Mouse (Mus musculus): ENCODE data around the gene Tmem179b. TPM values are rescaled to one million over a fixed set of nuclear protein-coding genes. Genes with fewer than 3 reads are reported as not detected.
A peak's percentile ranks its signal among the peaks of the same experiment; 100 is the strongest.

Tmem179b gene
- polyA plus RNA-seq, 1 experiment from 2014 or later: 88.2 TPM

GRCm38 (mm10) chr19:8760757-8761156, 13.5 kb downstream of the Tmem179b start:
- Histone ChIP-seq H3K9ac (ENCODE audit: low read length) (no peak overlapping the region), H3K4me1 (replicated peaks; ENCODE audit: control insufficient read depth, insufficient read depth, low read length) (peaks cover 13% of the 10 kb centered on the region), H3K4me2 (ENCODE audit: low read depth, low read length) (no peak overlapping the region), H3K4me3 (ENCODE audit: low read length) (no peak overlapping the region), H3K9me3 (ENCODE audit: control insufficient read depth, low read length) (no peaks in the 10 kb centered on the region), H3K27ac (ENCODE audit: low read length) (no peak overlapping the region), H3K36me3 (ENCODE audit: control insufficient read depth, insufficient read depth, low read length) (peaks cover 26% of the 10 kb centered on the region), H3K27me3 (ENCODE audit: control insufficient read depth, insufficient read depth, low read depth, low read length) (no peaks in the 10 kb centered on the region)
- no peak for ATAC-seq (ENCODE audit: low read depth)
- WGBS: 98% methylated on average over 2 of the region's 2 CpGs

- no peak for ATAC-seq (ENCODE audit: low read depth)
- H3K27ac ChIP-seq (ENCODE audit: low read length): no peak overlapping the region
- H3K4me2 ChIP-seq (ENCODE audit: low read depth, low read length): no peak overlapping the region
- peaks cover 18% of the 10 kb centered on the region for H3K4me1 ChIP-seq (replicated peaks; ENCODE audit: control insufficient read depth, insufficient read depth, low read length)
- H3K9ac ChIP-seq (ENCODE audit: low read length): no peak overlapping the region
- no peaks in the 10 kb centered on the region for H3K27me3 ChIP-seq (ENCODE audit: control insufficient read depth, insufficient read depth, low read depth, low read length)
- no peaks in the 10 kb centered on the region for H3K9me3 ChIP-seq (ENCODE audit: control insufficient read depth, low read length)
- no peak overlapping the region for H3K4me3 ChIP-seq (ENCODE audit: low read length)
- 83% methylated on average over 2 of the region's 2 CpGs for WGBS
- peaks cover 19% of the 10 kb centered on the region for H3K36me3 ChIP-seq (ENCODE audit: control insufficient read depth, insufficient read depth, low read length)
Measured at GRCm38 (mm10) chr19:8758899-8759298, 15.4 kb downstream of the Tmem179b start.

- Histone ChIP-seq H3K4me2 (ENCODE audit: low read depth, low read length) (peak overlapping the region; percentile 69), H3K9me3 (ENCODE audit: control insufficient read depth, low read length) (no peaks in the 10 kb centered on the region), H3K27me3 (ENCODE audit: control insufficient read depth, insufficient read depth, low read depth, low read length) (no peaks in the 10 kb centered on the region), H3K4me3 (ENCODE audit: low read length) (peak overlapping the region; percentile 63), H3K9ac (ENCODE audit: low read length) (peak overlapping the region; percentile 83), H3K4me1 (replicated peaks; ENCODE audit: control insufficient read depth, insufficient read depth, low read length) (peaks cover 18% of the 10 kb centered on the region), H3K27ac (ENCODE audit: low read length) (peak overlapping the region; percentile 86), H3K36me3 (ENCODE audit: control insufficient read depth, insufficient read depth, low read length) (peaks cover 18% of the 10 kb centered on the region)
- 3% methylated on average over 14 of the region's 14 CpGs for WGBS
- ATAC-seq (ENCODE audit: low read depth): no peak
Measured at GRCm38 (mm10) chr19:8757471-8757998, 16.7 kb downstream of the Tmem179b start.

GRCm38 (mm10) chr19:8756635-8757387, 17.5 kb downstream of the Tmem179b start, which contains the start of gene Nxf1:
Nxf1 (plus strand) TSS chr19:8757073.
- WGBS: under 1% methylated on average over 75 of the region's 75 CpGs
- Histone ChIP-seq H3K9me3 (ENCODE audit: control insufficient read depth, low read length) (no peaks in the 10 kb centered on the region), H3K9ac (ENCODE audit: low read length) (peak within 1 kb of the TSS; percentile 83), H3K4me2 (ENCODE audit: low read depth, low read length) (peak within 1 kb of the TSS; percentile 69), H3K27ac (ENCODE audit: low read length) (peak within 1 kb of the TSS; percentile 86), H3K4me3 (ENCODE audit: low read length) (peak within 1 kb of the TSS; percentile 63), H3K4me1 (replicated peaks; ENCODE audit: control insufficient read depth, insufficient read depth, low read length) (peaks cover 18% of the 10 kb centered on the region), H3K36me3 (ENCODE audit: control insufficient read depth, insufficient read depth, low read length) (peaks cover 24% of the 10 kb centered on the region), H3K27me3 (ENCODE audit: control insufficient read depth, insufficient read depth, low read depth, low read length) (no peaks in the 10 kb centered on the region)
- peak; percentile 96 for ATAC-seq (ENCODE audit: low read depth)

- peak overlapping the region; percentile 58 for H3K4me2 ChIP-seq (ENCODE audit: low read depth, low read length)
- H3K27ac ChIP-seq (ENCODE audit: low read length): no peak overlapping the region
- peaks cover 34% of the 10 kb centered on the region for H3K36me3 ChIP-seq (ENCODE audit: control insufficient read depth, insufficient read depth, low read length)
- WGBS: 45% methylated on average over 3 of the region's 3 CpGs
- no peak for ATAC-seq (ENCODE audit: low read depth)
- H3K4me3 ChIP-seq (ENCODE audit: low read length): peak overlapping the region; percentile 63; the same call in 1 of the 2 replicates
- H3K4me1 ChIP-seq (replicated peaks; ENCODE audit: control insufficient read depth, insufficient read depth, low read length): peaks cover 18% of the 10 kb centered on the region
- no peaks in the 10 kb centered on the region for H3K27me3 ChIP-seq (ENCODE audit: control insufficient read depth, insufficient read depth, low read depth, low read length)
- no peaks in the 10 kb centered on the region for H3K9me3 ChIP-seq (ENCODE audit: control insufficient read depth, low read length)
- H3K9ac ChIP-seq (ENCODE audit: low read length): peak overlapping the region; percentile 11; the same call in 1 of the 2 replicates
Measured at GRCm38 (mm10) chr19:8755652-8756051, 18.6 kb downstream of the Tmem179b start.

- no peak for ATAC-seq (ENCODE audit: low read depth)
- no peaks in the 10 kb centered on the region for H3K27me3 ChIP-seq (ENCODE audit: control insufficient read depth, insufficient read depth, low read depth, low read length)
- no peak overlapping the region for H3K4me2 ChIP-seq (ENCODE audit: low read depth, low read length)
- no peak overlapping the region for H3K4me3 ChIP-seq (ENCODE audit: low read length)
- no peak overlapping the region for H3K9ac ChIP-seq (ENCODE audit: low read length)
- WGBS: 70% methylated on average over 2 of the region's 2 CpGs
- H3K36me3 ChIP-seq (ENCODE audit: control insufficient read depth, insufficient read depth, low read length): peaks cover 70% of the 10 kb centered on the region
- H3K27ac ChIP-seq (ENCODE audit: low read length): no peak overlapping the region
- peaks cover 7% of the 10 kb centered on the region for H3K4me1 ChIP-seq (replicated peaks; ENCODE audit: control insufficient read depth, insufficient read depth, low read length)
- H3K9me3 ChIP-seq (ENCODE audit: control insufficient read depth, low read length): no peaks in the 10 kb centered on the region
Measured at GRCm38 (mm10) chr19:8747368-8747767, 26.9 kb downstream of the Tmem179b start.

GRCm38 (mm10) chr19:8745382-8745781, 28.9 kb downstream of the Tmem179b start:
- Histone ChIP-seq H3K9ac (ENCODE audit: low read length) (no peak overlapping the region), H3K4me2 (ENCODE audit: low read depth, low read length) (no peak overlapping the region), H3K4me1 (replicated peaks; ENCODE audit: control insufficient read depth, insufficient read depth, low read length) (peaks cover 13% of the 10 kb centered on the region), H3K9me3 (ENCODE audit: control insufficient read depth, low read length) (no peaks in the 10 kb centered on the region), H3K36me3 (ENCODE audit: control insufficient read depth, insufficient read depth, low read length) (peaks cover 53% of the 10 kb centered on the region), H3K27ac (ENCODE audit: low read length) (no peak overlapping the region), H3K4me3 (ENCODE audit: low read length) (no peak overlapping the region), H3K27me3 (ENCODE audit: control insufficient read depth, insufficient read depth, low read depth, low read length) (no peaks in the 10 kb centered on the region)
- WGBS: 94% methylated on average over 1 of the region's 1 CpGs
- no peak for ATAC-seq (ENCODE audit: low read depth)

- Histone ChIP-seq H3K4me2 (ENCODE audit: low read depth, low read length) (peak overlapping the region; percentile 61), H3K27ac (ENCODE audit: low read length) (peak overlapping the region; percentile 97), H3K4me3 (ENCODE audit: low read length) (peak overlapping the region; percentile 80), H3K9ac (ENCODE audit: low read length) (peak overlapping the region; percentile 93), H3K36me3 (ENCODE audit: control insufficient read depth, insufficient read depth, low read length) (peaks cover 48% of the 10 kb centered on the region), H3K27me3 (ENCODE audit: control insufficient read depth, insufficient read depth, low read depth, low read length) (no peaks in the 10 kb centered on the region), H3K4me1 (replicated peaks; ENCODE audit: control insufficient read depth, insufficient read depth, low read length) (peaks cover 15% of the 10 kb centered on the region), H3K9me3 (ENCODE audit: control insufficient read depth, low read length) (no peaks in the 10 kb centered on the region)
- 11% methylated on average over 14 of the region's 14 CpGs for WGBS
- no peak for ATAC-seq (ENCODE audit: low read depth)
Measured at GRCm38 (mm10) chr19:8742176-8742575, 32.1 kb downstream of the Tmem179b start.

GRCm38 (mm10) chr19:8741243-8741869, 32.9 kb downstream of the Tmem179b start, which contains the start of gene Stx5a:
Stx5a (plus strand) TSS chr19:8741413.
- H3K27me3 ChIP-seq (ENCODE audit: control insufficient read depth, insufficient read depth, low read depth, low read length): no peaks in the 10 kb centered on the region
- H3K4me1 ChIP-seq (replicated peaks; ENCODE audit: control insufficient read depth, insufficient read depth, low read length): peaks cover 17% of the 10 kb centered on the region
- ATAC-seq (ENCODE audit: low read depth): peak; percentile 98
- H3K4me2 ChIP-seq (ENCODE audit: low read depth, low read length): peak within 1 kb of the TSS; percentile 61
- no peaks in the 10 kb centered on the region for H3K9me3 ChIP-seq (ENCODE audit: control insufficient read depth, low read length)
- peak within 1 kb of the TSS; percentile 93 for H3K9ac ChIP-seq (ENCODE audit: low read length)
- peak within 1 kb of the TSS; percentile 97 for H3K27ac ChIP-seq (ENCODE audit: low read length)
- H3K4me3 ChIP-seq (ENCODE audit: low read length): peak within 1 kb of the TSS; percentile 80
- WGBS: under 1% methylated on average over 36 of the region's 36 CpGs
- peaks cover 43% of the 10 kb centered on the region for H3K36me3 ChIP-seq (ENCODE audit: control insufficient read depth, insufficient read depth, low read length)

All from lung, embryonic 16.5 days (tissue).